Mouse (Mus musculus) spleen, postnatal 4 days (tissue): ENCODE measurements around the gene Tnni2.

ENCODE experiments used
- DNase-seq, 2 experiments: peaks; one replicate each; pipeline ENCODE4 v3.0.0; 2022; ENCODE audit warnings: low spot score in 2 of 2

The Tnni2 gene

DNA sequence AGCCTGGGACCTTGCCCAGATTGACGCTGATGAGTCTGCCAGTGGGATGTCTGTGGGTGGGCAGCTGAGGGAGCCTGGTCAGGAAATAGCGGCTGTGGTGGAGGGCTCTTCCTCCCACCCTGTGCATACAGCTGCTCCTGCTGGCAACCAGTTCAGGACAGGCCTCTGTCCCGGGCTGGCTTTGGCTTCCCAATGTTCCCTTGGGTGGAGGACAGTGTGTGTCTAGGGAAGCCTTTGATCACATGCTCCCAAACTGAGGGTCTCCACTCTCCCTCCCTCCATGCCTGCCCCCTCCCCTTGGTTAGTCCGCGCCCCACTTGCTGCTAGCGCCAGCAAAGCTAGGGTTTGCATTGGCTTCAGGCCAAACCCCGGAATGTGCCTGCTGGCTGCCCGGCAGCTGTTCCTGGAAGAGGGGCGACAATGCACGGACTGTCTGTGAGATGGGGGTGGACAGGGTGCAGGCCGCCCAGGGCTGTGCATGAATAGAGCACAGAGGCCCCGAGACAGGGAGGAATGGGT, 11.4 kb upstream of the Tnni2 start:
- DNase-seq, result no peak

DNA sequence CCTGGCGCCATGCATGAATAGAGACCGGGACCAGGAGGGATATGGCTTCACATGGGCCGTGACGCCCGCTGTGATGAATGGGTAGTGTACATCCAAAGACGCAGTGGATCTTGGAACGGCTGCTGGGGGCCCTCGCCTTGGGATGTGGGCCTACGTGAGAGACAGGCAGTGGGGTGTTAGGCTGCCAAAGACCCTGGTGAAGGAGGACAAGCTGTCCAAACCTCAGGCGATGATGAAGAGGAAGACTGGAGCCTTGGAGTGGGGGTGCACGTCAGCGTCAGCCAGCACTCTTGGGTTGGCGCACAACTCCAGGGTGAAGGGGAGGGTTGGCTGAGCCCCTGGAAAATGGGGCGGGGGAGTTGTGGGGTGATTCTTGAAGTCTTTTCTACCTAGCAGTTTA, 10.5 kb upstream of the Tnni2 start:
- no peak for DNase-seq

DNA sequence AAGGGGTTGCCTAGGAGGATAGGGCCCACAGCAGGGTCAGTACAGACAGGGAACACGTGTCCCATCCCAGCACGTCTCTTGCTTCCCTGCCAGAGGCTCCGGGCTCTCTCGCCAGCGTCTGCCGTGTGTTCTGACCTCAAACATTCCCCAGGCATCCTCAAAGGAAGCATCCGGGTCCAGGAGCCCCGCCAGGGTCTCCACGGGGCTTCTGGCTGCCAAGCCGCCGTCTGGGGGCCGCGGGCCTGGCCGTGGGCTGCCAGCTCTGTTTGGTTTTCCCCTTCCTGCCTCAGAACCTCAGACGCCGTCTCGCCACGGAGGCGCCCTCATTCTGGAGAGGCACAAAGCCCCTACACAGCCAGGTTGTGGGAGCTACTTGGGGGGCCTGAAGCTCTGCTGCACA, 8.0 kb upstream of the Tnni2 start:
- DNase-seq, result no peak

DNA sequence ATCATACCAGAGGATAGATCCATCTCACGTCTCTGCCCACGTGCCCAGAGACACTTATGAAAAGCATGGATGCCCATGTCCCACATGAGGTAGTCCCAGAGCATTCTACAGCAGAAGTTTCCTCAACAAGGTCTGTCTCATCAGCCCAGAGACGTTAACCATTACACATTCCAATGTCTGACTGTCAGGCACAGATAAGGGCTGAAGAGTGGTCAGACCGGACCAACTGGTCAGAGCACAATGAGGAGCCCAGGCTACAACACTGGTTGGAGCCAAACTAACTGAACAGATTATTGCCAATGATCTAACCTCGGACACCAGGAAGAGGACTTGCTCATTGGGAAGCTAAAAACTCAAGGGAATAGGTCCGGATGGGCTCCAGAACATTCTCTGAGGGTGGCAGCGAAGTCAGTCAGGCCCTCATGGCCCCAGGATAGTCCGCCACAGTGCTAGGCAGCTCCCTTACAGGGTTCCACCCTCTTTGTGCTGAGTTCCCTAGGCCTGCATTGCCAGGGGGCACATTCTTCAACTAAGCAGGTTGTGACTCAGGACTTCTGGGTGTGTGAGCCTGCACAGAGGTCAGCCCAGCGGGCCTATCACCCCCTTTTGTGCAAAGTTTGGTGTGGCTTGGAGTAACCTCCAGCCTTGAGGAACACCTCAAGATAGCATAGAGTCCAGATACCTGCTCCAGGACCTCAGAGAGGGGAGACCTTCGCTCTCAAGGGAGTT, 7.3 kb upstream of the Tnni2 start, which contains the start of gene Syt8:
Syt8 (plus strand) TSS at position 714 of the 729 bp plus-strand sequence.
- no peak for DNase-seq

DNA sequence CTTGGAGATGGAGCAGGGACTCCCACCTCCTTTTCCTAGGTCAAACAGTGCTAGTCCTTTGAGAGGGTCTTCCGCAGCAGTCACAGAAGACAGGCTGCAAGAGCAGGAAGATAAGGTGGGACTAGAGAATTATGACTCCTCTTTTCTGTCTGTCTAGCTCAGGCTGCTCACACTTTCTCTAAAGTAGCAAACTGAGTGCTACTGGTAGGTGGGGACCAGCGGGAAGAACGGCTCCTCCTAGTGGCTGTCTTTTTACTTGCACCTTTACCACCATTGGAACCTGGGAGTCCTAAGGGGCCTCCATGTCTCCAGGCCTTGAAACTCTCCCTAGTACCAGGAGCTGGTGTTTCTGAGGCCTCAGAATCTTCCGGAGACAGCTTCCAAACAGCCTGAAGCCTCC, 6.1 kb upstream of the Tnni2 start:
- DNase-seq, result peak; percentile 72 to 86

DNA sequence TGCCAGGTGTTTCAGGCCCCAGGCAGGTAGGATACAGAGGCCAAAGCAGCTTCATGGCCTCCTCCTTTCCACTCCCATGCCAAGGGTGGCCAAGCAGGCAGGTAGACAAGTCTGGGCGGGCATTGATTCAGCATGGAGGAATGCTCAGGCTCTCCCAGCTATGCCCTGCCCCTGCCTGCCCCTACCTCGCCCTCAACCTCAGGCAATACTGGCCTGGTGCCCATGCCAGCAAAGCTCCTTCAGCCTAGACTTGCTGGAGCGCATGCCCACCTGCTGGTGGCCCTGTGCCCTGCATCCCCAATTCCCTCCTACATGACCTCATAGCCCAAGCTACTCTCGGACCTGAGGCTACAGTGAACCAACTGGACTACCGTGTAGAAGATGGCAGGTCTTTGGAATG, 4.3 kb upstream of the Tnni2 start:
- DNase-seq, result no peak

DNA sequence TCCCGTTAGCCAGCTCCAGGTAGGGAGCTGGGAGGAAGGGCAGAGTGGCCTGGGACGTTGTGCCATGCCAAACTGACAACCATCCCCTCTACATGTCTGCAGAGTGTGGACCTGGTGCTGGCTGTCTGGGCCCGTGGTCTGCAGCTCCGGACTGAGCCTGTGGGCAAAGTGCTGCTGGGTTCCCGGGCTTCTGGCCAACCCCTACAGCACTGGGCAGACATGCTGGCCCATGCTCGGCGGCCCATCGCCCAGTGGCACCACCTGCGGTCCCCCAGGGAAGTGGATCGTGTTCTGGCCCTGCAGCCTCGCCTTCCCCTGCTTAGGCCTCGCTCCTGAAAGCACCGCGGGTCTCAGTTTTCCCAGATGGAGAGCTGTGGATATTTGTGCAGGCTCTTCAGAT, 1.6 kb upstream of the Tnni2 start:
- DNase-seq, result peak in 1 of 2 experiments; percentile 63

DNA sequence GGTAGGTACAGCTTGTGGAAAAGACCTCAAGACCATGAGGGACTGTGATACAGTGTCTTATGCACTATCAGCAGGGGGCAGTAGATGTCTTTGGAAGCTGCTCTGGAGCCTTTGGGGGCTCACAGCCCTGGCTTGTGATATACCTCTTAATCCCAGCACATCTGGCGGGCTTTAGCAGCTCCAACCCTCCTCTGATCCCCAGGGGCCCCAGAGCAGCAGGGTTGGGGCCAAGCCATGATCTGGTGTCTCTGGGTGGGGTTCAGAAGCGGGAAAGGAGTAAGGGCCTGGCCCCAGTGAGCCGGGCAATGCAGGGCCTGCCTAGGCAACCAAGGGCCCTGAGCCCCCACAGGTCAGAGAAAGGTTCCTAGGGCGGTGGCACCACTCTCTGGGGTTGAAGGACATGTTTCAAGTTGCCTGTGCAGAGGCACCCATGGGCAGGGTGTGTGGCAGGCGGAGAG, 922 bp upstream of the Tnni2 start:
- DNase-seq, result peak in 1 of 2 experiments; percentile 74

DNA sequence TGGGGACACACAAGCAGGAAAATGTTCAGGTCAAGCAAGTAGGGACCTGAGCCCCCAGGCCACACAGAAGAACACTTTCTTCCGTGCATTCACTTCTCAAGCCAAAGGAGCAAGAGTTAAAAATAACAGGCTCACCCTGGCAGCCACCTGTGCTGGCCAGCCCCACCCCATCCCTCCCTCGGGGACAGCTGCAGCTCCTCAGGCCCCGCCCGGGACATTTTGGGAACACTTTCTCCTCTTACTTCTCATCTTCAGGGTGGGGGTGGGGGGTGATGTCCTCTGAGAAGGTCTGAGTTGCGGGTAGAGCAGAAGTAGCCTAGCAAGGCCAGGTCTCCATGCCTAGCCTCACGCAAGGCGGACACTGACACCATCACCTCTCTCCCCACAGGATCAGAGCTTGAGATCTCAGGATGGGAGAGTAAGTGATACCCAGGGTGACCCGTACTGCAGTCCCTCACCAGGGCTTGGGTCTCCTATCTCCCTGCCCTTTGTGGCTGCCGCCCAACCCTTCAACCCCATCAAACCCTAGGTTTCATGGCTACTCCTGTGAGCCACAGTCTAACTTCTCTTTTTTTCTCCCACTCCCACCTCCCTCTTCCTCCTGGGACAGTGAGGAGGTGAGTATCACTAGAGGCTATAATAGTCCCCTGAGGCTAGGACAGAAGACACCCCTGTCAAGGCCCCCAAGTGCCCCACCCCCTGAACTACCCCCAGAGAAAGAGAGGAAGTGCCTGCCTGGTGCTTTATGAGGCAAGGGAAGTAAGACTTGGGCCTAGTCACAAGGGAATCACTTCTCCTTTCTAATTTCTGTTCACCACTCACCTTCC, 686 bp downstream of the Tnni2 start:
- DNase-seq, result no peak

DNA sequence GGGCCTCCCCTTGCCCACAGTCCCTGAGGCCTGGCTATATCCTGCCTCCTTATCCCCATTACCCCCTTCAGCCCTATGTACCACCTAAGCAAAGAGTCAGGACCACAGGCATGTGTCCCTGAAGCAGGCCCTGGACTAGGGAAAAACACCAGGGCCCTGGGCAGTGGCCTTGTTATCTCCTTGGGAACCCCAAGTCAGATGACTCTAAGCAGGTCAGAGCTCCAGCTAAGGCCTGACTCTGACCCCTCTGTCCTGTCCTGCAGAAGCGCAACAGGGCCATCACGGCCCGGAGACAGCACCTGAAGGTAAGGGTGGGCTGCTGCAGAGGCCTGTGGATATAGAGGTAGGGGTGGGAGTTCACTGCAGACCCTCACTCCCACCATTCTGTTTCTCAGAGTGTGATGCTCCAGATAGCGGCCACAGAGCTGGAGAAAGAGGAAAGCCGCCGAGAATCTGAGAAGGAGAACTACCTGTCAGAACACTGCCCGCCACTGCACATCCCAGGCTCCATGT, 1.4 kb downstream of the Tnni2 start:
- DNase-seq, result no peak

DNA sequence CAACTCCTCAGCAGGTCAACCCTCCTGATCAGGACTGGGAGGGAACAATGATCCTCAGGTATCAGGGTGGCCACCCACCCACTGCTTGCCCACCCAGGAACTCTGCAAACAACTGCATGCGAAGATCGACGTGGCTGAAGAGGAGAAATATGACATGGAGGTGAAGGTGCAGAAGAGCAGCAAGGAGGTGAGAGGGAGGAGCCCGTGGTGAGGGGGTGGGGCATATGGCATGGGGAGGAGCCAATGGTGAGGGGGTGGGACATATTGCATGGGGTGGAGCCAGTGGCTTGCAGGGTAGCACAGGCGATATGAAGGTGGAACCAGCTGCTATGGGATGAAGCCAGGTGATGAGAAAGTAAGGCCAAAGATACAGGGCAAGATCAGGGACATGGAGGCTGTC, 1.9 kb downstream of the Tnni2 start:
- no peak for DNase-seq

DNA sequence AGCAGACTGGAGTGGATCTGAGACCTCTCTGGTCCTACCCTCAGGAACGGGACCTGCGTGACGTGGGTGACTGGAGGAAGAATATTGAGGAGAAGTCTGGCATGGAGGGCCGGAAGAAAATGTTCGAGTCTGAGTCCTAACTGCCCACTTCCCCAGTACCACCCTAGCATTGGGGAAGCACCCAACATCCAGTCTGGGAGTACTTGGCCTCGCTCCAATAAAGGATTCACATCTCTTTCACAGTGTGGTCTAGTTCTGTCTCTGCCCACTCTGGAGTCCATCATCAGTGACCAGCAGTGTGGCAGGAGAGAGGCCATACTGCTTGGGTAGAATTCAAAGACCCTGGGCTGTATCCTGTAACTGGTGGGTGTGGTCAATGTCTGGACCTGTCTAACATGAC, 2.6 kb downstream of the Tnni2 start:
- DNase-seq, result no peak

DNA sequence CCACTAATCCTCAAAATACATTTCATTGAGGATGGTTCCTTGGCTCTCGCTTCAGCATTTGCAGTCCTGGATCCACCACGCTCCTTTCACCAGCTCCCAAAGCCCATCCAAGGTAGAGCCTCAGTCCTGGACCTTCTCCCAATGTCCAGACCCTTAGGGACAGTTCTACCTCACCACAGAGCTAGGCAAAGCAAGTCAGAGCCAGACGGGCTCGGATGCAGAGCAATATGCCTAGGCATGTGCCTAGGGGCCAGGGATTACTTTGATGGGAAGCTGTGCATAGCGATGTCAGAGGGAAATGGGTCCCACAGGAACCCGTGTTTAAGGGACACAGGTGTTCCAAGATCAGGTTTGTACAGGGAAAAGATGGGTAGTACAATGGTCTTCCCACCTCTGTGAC, 3.7 kb downstream of the Tnni2 start:
- no peak for DNase-seq

DNA sequence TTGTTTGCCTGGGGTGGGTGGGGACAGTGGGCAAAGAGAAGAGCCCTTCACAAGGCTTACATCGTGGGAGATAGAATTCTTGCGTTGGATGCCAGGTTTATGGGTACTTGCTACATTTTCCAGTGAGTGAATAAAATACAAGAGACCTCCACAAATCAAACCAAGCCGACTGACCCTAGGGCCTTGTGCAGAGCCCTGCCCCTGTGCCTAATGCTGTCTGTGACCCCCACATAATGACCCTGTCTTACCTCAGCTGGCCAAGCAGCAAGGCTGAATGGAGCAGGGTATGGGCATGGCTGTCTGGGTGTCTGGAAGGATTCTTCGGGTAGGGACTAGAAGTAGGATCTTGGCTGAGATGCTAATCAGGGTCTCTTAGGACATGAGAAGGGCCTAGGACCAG, 4.7 kb downstream of the Tnni2 start:
- DNase-seq, result no peak

DNA sequence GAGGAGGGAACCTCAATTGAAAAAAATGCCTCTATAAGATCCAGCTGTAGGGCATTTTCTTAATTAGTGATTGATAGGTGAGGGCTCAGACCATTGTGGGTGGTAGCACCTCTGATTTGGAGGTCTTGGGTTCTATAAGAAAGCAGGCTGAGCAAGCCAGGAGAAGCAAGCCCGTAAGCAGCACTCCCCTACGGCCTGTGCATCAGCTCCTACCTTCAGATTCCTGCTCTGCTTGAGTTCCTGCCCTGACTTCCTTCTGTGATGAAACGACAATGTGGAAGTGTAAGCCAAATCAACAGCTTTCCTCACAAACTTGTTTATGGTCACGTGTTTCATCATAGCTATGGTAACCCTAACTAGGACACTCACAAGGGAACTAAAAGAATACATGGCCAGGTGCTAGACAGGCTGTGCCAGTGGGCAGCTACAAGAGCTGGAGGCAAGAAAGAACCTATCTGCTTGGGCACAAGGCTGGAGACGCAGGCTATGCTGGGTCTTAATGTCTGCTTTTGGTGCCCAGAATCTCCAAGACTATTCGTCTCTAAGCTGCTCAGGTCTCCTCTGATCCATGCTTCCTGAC, 7.5 kb downstream of the Tnni2 start:
- DNase-seq, result no peak

DNA sequence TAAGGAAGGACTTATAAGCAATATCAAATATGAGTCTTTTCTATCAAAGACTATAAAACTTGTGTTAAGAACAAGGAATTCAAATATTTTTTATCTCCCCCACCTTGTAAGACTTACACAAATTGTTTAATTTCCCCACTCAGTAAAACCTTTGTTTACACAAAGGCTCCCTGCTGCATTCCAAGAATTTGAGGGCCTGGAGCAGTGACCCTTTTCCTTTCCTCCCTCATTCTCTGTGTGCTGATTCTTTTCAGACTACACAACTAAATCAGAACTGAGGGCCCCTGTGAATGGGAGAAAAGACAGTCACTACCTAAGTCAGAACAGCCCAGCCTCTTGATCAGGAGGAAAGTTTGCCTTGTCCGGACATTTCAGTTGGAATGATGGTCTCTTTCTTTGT, 13.1 kb downstream of the Tnni2 start:
- DNase-seq, result no peak

DNA sequence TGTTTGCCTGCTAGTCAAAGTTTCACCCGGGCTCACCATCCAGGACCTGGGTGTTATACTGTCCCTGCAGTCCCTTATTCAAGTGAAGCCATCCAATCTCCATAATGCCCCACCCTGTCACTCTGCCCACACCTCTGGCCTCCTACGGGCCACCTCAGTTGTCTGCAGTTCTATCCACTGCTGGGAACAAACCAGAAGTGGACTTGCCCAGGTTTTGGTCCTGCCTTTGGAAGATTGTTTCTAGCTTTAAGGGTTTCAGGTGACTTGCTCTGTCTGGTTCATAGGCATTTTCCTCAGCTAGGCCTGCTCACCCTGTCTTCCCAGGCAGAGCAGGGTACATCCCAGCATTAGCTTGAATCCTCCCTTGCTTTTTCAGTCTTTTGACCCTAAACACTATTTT, 13.6 kb downstream of the Tnni2 start:
- DNase-seq, result no peak

DNA sequence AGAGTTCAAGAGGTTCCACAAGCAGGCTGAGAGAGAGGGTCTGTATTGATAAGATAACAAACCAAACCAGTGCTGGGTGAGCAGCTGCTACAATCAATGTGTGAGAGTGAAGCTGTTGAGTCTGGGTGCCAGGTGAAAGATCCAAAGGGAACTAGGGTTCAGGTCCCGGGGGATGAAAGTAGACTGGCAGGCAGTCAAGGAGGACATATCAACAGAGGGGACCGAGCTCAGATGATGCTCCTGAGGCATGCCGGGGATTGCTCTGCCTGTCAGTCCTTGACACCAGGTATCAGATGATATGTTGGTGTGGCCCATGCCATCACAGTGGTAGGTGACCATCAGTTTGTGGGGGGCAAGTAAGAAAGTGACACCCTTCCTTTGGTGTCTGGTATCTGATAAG, 15.2 kb downstream of the Tnni2 start:
- DNase-seq, result no peak

DNA sequence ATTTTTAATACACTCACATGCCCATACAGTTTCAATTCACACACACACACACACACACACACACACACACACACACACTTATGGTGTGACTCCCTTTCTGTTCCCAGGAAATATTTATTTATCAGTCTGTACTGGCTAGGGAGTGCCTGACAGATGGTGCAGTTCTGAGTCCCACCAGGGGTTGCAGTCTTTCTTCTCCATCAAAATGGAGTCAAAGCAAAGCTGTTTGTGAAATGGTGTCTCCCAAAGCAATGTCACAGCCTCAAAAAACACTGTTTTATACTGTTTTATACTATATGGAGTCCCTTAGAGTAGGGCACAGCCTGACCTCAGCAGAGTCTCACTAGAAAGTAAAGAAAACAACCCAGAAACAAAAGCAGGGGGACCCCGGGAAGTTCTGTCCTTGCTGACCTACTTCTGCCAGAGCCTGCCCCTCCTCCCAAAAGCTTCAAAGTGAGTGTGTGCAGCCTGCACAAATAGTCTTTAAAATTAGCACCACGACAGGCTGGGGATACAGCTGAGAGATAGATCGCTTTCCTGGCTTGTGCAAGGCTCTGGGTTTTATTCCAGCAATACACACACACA, 15.7 kb downstream of the Tnni2 start:
- no peak for DNase-seq

DNA sequence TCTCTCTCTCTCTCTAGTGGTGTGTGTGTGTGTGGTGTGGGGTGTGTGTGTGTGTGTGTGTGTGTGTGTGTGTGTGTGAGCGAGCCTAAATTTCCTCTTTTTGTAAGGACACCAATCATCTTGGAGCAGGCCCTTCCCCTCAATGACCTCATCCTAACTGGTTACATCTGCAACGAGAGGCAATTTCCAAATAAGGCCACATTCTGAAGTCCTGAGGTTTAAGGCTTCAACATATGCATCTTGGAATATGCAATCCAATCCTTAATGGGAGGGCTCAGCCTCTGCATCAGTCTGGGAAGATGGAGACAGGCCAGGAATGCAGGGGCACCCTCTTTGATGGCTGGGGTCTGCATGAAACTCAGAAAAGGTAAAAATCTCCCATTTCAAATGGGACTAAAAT, 16.4 kb downstream of the Tnni2 start:
- DNase-seq, result no peak

DNA sequence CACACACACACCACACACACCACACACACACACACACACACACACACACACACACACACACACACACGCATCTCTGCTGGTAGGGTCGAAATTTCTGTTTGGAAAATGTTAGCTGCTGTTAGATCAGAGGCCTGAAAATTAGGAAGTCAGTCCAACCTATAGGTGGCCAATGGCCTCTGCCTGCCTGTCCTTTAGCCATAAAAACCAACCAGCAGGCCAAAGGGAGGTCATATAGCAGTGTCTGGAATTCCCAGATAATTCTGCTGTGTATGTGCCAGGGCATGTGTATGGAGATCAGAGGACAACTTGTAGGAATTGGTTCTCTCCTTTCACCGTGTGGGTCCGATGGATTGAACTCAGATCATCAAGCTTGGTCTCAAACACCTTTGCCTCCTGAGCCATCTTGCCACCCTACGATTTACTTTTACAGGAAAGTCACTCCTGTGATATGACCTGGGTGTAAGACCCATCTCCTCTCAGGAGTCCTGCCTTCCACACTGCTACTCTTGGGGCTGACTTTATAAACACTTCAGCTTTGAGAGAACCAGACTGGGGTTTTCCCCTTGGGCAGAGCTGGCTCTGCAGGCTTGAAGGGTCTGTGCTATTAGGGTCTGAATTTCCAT, 17.2 kb downstream of the Tnni2 start:
- no peak for DNase-seq

DNA sequence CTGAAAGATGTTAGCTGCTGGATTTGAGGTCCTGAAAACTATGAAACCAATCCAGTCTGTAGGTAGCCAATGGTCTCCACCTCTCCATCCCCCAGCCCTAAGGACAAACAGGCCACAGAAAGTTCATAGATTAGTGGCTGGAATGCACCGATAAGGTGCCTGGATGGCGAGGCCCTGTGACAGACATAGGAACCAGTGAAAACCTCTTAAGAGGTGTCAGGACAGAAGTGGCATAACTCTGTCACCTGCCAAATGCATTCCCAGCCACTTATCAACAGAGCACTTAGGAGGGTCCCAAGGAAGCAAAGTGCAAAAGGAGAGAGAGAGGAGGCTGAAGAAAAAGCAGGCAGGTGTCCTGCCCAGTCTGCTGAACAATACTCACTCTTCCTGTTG, 17.7 kb downstream of the Tnni2 start:
- DNase-seq, result no peak
